Mouse (Mus musculus): ENCODE results near the gene Etnk1.

DNA sequence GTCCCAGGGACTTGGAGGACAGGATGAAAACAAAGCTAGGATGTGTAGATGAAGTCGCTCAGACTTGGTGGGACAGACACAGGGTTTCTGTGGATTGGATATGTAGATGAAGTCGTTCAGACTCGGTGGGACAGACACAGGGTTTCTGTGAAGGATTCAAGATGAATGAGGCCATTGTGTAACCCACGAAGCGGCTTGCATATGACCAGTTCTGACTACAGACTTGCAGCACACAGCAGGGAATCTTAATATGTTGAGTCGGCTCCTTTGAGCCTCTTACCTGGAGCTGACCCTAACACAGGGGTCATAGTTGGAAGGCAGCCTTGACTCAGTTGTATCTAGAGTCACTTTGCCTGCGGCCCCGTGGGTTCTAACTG, 94.3 kb downstream of the Etnk1 start:
- TF ChIP-seq CTCF (conservative IDR thresholded peaks at IDR 0.05; ENCODE audit: insufficient read depth, insufficient read length, low read depth, low read length) (no peak), POLR2A (IDR thresholded peaks at IDR 0.05; ENCODE audit: low read depth, low read length) (no peak)
